Mouse (Mus musculus) Muller cell, postnatal 12 days (primary cell): ENCODE measurements around the gene Stoml1.
"Not testable (repeated sequence)": the region's sequence is repeated elsewhere in the genome, so short reads cannot be mapped to it uniquely, and the experiment has no call there.

Experiments used
- DNase-seq: peaks from one replicate; pipeline ENCODE4 v3.0.0-alpha.2; 2015; ENCODE audit errors: inconsistent ontology term

Stoml1 gene

DNA sequence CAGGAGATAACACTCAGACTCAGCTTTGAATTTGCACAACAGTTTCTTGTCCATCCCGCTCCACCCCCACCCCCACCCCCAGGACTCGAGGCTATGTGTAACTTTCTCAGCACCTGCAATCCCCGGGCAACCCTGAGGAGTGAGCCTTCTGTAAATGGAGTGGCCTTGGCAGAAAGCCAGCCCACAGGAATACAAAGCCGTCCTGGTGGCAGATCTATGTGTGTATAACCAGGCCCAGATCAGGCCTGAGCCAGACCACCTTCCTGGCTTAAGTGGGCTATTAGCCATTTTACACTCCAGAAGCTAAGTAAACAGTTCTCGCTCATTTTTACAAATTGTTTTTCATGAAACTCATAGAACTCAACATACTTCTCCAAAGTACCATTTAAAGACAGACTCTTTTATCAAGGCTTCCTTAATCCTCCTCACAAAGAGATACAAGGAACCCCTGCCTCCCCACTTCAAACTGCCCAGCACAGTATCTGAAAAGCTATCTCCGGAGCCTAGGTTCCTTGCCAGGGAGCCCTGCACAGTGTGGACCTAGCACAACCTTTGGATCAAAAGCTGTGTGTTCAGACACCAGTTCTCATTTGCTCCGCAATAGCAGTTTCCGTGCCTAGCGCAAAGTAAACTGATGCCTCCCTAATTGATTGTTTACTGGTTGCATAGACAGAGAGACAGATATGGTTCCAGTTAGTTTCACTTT lies 11.0 kb upstream of the Stoml1 start:
- peak; percentile 54 for DNase-seq

DNA sequence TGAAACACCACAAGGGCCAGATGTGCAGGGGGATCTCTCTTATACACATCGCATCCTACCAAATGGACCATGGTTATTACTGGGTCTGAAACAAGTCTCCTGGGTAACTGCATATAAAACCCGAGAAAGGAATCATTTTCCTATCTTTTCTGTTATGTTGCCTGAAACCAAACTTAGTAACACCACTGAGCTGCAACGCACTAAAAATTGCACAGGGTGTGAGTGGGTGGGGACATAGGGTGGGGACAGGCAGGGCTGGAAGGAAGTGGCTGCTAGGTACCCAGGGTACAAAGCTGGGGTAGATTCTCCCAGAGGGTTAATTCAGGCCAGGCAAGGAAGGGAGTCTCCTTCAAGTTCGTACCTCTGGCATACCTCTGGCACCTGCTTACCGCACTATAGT lies 10.3 kb upstream of the Stoml1 start:
- no peak for DNase-seq

DNA sequence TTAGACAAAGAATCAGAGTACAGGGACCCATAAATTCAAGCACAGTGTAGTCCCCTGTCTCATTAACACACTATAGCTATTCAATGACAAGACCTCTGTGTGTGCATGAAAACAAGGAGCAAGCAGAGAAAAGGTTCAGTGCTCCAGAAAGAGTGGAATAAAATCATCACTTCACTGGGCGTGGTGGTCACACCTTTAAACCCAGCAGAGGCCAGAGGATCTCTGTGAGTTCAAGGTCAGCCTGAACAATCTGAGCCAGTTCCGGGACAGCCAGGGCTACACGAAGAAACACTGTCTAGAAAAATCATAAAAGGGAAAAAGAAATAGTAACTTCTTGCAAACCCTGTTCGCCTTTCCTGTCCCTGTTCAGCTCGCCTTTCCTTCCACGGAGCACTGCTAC lies 9.3 kb upstream of the Stoml1 start:
- no peak for DNase-seq

DNA sequence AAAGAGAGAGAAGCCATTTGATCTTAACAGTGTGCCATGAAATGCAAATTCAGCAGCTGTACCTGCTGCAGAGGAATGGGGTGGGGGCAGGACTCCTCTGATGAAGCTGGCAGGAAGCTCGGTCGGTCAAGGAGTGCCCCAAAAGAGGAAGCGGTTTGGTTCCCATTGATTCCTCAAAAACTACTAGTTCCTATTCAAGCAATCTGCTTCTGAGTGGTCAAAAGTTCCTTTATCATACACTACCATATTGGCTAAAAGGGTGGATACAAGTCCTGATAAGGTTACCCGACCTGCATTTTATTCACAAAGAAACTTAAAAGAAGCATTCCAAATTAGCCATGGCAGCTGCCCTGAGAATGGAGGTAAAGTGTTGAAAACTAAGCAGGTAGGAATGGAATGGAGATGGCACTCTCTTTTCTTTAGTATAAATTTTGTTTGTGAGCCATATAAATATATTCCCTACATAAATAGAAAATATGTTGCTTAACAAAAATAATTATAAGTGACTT lies 6.8 kb upstream of the Stoml1 start:
- DNase-seq = no peak

DNA sequence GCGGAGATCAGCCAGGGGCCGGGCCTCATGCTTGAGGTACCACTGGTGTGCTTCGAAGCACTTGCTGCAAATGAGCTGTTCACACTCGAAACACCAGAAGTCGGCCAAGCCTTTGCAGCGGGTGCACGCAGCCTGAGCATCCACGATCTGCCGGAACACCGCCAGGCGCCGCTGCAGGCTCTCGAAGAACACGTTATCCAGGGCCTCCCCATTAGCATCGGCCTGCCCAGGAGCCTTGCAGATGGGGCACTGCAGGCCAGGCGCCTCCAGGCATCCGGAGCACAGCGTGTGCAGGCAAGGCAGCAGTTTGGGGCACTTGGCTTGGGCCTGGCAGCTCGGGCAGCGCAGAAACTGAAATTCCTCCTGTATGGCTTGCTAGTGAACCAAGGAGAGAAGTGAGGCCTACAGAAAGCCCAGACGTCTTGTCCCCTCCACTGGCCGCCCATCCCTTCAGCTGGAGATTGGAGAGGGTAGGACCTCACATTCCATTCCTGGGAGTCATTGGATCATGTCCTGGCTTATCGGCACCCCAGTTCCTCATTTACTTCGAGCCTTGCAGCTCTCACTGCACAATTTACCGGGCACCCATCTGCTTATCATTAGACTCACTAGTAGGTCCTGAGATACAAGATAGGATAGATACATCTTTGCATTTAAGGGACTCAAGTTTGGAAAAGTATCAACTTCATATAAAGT lies 5.8 kb upstream of the Stoml1 start:
- DNase-seq = peak; percentile 90

DNA sequence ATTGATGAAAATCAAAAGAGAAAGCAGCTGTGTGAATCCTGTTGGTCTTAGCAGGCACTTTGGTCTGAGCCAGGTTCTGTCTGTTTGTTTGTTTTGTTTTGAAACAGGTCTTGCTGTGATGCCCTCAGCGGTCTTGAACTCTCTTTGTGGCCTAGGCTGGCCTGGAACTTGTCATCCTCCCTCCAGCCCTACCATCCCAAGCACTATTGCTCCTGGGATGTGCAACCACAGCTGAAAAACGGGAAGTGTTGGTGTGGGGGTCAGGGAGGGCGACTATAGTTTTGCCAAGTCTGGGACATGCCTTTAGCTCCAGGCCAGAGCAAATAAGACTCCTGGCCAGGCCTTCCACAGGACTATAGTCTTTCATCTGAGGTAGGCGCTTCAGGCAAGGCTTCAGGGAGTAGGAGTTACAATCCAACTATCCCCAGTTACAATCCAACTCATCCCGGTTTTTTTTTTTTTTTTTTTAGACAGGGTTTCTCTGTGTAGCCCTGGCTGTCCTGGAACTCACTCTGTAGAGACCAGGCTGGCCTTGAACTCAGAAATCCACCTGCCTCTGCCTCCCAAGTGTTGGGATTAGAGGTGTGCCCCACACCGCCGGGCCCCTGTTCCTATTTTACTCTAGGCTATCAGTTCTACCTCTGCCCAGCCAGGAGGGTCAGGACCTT lies 4.1 kb upstream of the Stoml1 start:
- DNase-seq = peak; percentile 17

DNA sequence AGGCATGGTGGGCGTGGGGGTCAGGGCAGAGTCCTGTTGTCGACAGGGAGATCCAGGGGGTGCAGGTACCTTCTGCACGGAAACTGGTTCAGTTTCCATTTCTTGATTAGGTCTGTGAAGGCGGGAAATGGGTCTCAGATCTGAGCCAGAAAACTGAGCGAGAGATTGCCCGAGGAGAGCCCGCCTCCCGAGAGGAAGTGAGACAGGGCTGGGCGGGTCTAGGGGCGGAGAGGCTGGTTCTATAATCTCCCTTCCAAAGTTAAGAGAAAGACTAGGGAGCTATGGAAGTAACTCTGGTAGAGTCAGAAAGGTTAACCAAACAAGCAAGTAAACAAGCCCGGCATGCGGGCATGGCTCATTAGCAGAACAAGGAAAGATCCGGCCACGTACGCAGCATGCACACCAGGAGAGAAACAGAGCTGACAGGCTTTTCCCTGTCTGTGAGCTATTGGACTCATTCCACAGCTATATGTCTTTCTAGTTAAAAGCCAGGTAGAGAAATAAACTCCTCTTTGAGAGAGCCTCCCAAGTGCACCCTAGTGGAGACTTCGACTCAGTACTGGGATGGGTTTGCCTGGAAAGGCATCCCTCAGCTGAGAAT lies 3.3 kb upstream of the Stoml1 start, which contains the start of gene Pml:
TSS of gene Pml (minus strand) at position 195 of the 601 bp plus-strand sequence.
- peak; percentile 65 for DNase-seq

DNA sequence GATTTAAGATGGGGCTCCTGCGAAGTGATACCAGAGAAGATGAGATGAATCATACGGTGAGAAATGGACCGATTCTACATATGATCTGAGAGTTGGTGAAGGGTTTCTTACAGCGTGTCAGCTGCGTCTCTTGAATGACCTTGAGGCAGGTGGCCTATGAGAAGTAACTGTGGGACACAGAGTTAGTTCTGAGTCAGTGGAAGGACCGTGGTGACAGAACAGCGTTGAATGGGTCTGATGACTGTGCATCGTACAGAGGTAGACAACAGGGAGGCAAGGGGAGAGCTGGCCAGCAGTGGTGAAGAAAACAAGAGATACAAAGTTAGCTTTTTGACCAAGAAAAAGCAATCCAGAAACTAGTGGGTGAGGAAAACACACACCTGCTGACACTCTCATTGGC lies 2.6 kb upstream of the Stoml1 start:
- no peak for DNase-seq

DNA sequence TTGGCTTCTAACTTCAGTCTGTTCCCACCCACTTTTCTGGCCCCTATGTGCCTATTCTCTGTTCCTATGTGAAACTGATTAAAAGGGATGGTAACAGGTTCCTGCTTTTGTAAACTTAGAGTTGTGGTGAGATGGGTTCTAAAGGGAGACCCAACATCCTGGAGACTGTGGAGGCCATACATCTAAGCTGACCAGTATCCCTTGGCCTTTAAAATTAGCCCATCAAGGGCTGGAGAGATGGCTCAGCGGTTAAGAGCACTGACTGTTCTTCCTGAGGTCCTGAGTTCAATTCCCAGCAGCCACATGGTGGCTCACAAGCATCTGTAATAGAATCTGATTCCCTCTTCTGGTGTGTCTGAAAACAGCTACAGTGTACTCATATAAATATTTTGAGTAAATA lies 2.2 kb upstream of the Stoml1 start:
- not testable (repeated sequence) for DNase-seq

DNA sequence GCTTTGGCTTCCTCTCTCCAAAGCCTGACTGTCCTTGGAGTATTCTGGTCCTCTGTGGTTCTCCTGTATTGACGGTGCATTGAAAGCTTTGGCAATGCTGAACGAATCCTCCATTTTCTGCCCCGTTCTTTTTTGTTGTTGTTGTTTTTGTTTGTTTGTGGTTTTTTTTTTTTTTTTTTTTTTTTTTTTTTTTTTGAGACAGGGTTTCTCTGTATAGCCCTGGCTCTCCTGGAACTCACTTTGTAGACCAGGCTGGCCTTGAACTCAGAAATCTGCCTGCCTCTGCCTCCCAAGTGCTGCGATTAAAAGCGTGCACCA lies 800 bp downstream of the Stoml1 start:
- DNase-seq = not testable (repeated sequence)

DNA sequence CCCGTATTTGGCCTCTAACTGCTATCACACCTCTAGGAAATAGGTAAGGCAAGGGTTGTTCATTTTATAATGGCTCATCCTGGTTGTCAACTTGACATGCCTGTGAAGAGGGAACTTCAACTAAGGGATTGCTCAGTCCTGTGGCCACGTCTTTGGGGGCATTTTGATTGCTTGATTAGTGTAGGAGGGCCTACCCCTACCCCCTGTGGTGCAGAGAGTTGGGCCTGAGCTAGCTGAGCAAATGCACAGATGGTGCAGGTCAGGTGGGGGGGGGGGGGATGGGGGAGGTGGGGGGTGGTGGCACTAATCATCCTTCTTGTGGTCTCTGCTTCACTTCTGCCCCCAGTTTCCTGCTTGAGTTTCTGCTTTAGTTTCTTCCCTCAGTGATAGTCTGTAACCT lies 2.1 kb downstream of the Stoml1 start:
- DNase-seq = no peak

DNA sequence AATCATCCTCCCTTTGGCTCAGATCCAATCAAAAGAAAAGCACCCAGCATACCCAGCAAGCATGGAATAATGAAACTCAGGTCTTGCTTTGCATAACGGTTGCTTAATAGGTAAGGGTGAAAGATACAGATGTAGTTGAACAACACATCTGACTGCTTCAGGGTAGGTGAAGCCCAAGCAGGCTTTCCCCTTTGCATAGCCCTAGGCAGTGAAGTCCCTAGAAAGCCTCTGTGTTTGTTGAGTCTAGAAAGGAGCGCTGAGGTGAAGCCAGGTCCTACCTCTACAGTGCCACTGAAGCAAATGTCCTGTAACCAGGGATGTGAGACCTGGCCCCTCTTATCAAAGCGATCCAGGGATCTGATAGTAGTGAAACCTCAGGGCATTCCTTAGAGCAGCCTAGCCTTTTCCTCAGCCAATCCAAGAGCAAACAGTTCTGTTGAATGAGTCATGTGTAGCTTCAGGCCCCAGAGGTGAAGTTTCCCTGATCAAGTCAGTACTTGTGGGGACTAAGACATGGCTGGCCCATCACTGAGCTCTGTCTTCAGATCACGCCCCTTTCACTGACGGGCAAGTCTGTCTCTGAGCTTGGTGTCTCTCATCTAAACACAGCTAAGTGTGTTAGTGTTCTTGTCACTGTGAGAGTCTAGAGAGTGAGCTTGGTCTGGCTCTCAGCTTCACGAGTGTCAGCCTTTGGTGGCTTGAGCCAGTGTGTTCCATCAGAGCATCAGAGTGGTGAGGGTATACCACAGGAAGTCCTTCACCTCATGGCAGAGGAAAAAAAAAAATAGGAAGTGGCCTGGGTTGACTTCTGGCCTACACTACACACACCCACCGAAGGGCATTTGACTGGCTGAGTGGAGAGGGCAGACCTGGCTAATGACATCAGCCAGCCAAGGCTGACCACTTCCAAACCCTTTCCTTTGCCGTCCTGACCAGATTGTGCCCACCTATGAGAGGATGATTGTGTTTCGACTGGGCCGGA lies 3.0 kb downstream of the Stoml1 start:
- no peak for DNase-seq

DNA sequence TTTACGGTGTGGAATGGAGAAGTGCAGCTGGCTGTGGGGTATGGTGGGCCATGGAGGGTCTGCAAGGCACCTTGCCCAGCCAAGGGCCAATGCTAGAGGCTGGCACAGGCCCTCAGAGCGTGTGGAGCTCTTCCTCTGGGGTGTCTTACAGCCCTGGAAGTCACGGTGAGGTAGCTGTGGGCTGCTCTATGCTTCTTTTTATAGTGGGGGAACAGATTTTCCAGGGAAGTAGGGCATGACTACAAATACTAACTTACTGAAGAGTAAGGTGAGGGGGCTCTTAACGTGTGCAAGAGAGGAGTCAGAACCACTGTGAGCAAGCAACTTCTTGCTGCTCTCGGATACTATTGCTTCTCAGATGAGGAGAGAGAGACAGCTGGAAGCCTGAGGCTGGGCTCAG lies 9.5 kb downstream of the Stoml1 start:
- no peak for DNase-seq

DNA sequence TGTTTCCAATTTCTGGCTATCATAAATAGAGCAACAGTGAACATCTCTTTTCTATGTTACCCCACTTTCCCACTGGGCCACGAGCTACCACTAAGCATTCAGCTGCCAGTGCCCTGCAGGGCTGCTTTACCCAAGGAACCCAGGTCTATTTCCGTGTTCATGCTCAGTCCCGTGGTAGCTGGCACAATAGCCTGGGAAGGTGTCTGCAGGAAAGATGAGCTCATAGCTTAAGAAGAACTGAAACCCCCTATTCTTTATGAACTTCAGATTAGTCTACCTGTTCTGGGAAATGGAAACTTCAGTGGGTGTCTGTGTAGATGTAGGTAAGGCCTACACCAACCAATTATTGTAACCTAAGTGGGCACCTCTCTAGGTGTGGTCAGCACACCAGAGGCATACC lies 12.4 kb downstream of the Stoml1 start:
- DNase-seq = no peak

DNA sequence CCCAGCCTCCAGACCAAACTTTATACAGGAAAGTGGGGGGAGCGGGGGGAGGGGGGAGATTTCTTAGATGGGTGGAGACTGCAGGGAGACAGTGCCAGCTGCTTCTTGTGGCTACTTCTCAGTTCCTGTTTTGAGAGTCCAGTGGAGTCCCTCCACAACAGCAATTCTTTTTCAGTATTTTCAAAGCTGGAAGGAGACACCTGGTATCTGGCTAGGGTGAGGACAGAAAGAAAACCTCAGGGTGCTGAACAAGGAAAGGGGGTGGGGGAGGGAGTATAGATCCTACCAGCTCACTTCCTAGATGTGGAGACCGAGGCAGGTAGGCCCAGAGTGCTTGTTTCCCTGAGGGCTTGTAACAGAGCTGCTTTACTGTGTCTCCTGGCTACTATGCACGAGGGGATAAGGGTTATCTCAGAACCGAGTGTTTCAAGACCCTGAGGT lies 13.6 kb downstream of the Stoml1 start:
- no peak for DNase-seq

DNA sequence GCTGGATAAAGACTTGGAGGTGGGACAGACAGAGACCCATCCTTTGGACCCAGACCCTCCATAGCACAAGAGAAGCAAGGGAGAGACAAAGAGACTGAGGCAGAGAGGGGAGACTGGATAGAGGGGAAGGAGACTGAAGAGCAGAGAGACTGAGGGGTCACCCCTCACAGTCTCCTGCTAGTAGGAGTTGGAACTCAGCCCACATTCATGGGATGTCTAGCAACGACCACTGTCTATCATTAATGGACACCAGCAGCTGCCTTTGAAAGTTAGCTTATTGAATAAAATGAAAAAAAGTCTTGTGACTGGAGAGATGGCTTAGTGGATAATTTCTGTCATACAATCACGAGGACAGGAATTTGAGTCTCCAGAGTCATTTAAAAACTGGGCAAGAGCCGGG lies 14.1 kb downstream of the Stoml1 start:
- DNase-seq = no peak

DNA sequence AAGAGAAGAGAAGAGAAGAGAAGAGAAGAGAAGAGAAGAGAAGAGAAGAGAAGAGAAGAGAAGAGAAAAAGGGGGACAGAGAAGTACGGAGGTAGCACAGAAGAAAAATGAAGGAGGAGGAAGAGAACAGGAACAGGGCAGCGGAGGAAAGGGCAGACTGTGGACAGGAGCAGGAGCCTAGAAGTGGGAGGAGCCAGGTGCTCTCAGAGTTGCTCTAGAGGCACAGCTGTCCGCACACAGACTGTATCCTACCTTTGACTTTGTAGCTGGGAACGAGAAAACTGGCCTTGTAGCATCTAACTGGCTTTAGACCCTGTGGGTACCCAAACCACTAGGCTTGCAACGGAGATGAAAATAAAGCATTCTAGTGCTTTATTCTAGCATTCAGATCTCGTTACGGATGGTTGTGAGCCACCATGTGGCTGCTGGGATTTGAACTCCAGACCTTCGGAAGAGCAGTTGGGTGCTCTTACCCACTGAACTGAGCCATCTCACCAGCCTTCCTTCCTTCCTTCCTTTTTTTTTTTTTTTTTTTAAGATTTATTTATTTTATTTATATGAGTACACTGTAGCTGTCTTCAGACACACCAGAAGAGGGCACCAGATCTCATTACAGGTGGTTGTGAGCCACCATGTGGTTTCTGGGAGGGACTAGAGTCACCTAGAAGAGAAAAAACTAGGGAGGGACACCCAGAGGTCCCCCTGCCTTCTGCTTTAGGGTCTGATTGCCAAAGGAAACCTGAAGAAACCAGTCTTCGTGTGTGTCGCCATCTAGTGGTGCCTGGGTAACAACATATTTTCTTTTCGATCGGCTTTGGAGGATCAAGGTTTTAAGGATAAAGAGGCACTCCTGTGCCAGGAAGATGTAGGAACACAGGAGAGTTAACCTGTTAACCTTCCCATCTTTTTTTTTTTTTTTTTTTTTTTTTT lies 15.7 kb downstream of the Stoml1 start:
- no peak for DNase-seq

DNA sequence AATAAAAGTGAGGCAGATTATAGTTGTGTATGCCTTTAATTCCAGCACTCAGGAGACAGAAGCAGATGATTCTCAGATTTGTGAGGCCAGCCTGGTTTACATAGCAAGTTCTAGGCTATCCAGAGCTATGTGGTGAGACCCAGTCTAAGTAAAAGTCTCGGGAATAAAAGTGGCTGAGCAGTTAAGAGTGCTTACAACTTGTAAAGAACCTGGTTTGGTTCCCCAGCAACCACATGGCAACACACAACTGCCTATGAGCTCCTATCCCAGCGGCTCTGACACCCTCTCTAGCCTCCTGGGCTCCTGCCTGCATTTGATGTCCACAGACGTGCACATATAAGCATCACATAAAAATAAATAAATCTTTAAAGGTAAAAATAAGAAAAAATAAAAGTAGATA lies 17.1 kb downstream of the Stoml1 start:
- no peak for DNase-seq

DNA sequence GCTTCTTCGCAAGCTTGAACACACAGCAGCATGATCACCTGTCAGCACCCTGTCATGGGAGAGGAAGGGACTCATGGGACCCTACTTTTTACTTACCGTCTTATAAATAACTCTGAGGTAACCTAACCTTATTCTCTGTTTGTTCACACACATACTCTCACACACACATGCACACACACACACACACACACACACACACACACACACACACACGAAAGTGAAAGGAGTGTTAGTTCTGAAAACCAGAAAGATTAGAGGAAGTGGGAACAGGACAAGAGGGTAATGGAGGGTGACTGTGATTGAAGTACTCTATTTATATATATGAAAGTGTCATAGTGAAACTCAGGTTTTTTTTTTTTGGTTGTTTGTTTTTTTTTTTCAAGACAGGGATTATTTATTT lies 18.1 kb downstream of the Stoml1 start:
- no peak for DNase-seq

DNA sequence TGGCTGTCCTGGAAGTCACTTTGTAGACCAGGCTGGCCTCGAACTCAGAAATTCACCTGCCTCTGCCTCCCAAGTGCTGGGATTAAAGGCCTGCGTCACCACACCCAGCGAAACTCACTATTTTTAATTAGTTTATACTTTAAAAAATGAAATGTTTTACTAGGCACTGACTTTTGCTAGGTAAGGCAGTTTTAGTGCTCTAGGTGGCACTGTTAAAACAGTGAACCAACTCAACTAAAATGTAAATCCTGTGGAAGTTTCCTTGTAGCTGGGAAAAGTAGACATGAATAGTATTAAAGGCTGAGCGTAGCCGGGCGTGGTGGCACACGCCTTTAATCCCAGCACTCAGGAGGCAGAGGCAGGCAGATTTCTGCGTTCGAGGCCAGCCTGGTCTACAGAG lies 18.6 kb downstream of the Stoml1 start:
- not testable (repeated sequence) for DNase-seq
